Mouse (Mus musculus): ENCODE results near the gene Eftud2. TPM values are rescaled to one million over a fixed set of nuclear protein-coding genes. Genes with fewer than 3 reads are reported as not detected.

Eftud2 gene
- total RNA-seq (2015; ENCODE audit: low replicate concordance) (49.8 and 53.9 TPM in 2 replicates), total RNA-seq (2017; ENCODE audit: low replicate concordance) (45.0 and 54.5 TPM in 2 replicates)

DNA sequence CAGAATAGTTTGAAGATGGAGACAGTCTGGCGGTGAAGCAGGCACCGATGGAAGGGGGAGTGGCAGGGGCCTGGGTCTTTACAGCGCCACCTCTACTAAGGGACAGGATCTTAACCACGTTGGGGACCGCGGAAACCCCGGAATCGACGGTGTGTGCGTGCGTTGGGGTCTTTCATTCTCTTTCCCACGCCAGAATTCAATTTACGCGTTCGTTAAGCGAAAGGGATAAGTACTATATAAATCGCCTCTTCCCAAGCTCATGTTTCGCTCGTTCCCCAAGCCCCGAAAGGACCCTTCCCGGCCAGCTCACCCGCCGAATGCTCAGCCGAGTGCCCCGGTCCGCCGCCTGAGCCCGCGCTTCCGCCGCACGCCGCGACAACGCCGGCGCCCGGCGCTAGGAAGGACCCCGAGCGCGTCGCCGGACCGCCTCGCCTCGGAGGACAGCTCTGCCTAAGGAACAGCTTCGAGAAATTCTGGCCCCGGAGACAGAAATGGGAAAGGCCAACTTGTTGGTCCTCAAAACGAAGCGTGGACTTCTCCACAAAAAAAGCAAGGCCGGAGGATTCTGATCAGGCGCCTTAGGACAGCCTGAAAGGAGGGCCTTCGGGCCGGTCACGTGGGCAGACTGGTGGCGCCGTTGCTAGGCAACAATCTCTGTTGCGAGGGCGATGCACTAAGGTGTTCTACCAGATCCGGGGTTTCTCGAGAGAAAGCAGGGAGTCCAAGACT lies at the start of gene Eftud2, which contains the start of gene Ccdc103:
Gene Eftud2 (minus strand): TSS at position 401 of the 729 bp plus-strand sequence.
Gene Ccdc103 (plus strand): TSS at position 620 of the 729 bp plus-strand sequence.
- peak; percentile 86 for ATAC-seq (replicated peaks; ENCODE audit: low FRiP score, poor library complexity, severe bottlenecking)

DNA sequence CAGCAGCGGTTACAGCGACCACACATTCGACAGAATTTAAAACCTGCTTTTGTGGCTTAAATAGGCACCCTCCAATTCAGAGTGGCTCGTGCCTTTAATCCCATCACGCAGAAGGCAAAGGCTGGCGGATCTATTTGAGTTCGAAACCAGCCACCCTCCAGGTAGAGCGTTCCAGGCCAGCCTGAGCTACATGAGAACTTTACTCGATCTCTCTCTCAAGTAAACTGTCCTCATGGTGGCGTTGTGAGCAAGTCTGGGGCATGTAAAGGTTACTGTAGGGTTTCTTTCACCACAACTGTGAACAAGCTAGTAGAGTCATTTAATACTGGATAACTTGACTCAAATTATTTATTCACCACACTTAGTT lies 44.5 kb upstream of the Eftud2 start:
- peak; percentile 62 for ATAC-seq (replicated peaks; ENCODE audit: low FRiP score, poor library complexity, severe bottlenecking)

DNA sequence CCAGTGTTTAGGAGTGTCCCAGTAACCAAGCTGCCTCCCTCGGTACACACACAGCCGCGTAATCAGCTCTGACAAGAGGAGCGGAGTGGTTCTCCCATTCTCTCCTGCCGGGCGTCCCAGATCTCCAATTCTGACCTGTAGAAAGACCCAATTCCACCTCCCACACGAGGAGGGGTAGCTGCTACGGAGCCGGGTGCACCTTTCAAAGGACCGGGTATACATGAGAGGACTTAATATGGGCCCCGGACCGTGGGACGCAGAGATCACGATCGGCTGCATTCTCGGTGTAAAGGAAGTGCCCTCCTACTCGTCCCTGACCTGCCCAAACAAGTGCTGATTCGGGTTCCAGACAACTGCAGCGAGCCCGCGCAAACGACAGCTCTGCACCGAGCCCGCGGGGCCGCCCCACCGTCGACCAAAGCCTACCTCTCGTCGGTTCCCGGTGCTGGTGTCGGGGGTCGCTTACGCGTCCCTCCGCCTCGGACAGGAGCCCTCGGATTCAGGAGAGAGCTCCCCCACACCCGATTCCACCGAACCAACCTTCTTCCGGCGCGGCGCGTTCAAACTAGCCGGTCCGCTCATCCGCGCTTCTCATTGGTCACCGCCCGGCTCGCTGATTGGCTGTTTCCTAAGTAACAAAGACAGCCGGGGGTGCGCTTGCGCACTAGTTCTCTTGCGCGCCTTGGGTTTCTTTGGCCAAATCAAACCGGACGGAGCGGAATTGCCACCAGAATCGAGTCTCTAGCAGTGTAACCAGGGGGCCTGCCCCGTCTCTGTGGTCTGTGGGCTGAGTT lies 44.0 kb upstream of the Eftud2 start, which contains the start of gene Kif18b:
Gene Kif18b (minus strand): TSS at position 568 of the 794 bp plus-strand sequence.
- ATAC-seq (replicated peaks; ENCODE audit: low FRiP score, poor library complexity, severe bottlenecking): peak; percentile 94

DNA sequence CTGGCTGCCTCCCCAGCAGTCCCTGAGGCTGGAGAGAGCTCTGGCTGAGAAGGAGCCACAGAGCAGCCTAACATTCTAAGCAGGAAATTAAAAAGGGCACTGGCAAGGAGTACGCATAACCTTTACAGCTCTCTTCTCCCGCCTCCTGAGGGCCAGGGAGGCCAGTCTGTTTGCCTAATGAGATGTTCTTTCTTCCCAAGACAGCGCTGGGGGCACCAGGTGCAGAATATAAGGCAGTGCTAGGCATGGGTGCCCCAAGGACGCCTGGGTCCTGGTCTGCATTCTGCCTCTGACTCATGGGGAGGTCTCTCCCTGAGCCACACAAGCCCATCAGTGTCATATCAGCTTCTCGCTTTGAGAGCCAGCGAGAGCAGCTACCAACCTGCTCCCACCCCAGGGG lies 40.7 kb upstream of the Eftud2 start:
- ATAC-seq (replicated peaks; ENCODE audit: low FRiP score, poor library complexity, severe bottlenecking): no peak

DNA sequence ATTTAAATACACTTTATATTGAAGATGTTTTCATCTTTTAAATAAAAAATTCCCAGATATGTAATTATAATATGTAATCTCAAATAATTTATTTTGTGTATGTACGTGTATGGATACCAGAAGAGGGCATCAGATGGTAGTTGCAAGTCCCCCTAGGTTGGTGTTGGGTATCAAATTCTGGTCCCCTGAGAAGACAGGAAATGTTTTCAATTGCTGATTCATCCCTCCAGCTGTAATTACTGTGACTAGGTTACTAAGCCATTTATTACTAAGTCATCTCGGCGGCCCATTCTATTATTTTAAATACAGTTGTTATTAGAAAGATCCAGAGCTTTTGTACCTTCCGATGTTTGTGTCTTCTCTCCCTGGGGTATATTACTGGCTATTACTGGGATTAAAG lies 37.3 kb upstream of the Eftud2 start:
- ATAC-seq (replicated peaks; ENCODE audit: low FRiP score, poor library complexity, severe bottlenecking): no peak

DNA sequence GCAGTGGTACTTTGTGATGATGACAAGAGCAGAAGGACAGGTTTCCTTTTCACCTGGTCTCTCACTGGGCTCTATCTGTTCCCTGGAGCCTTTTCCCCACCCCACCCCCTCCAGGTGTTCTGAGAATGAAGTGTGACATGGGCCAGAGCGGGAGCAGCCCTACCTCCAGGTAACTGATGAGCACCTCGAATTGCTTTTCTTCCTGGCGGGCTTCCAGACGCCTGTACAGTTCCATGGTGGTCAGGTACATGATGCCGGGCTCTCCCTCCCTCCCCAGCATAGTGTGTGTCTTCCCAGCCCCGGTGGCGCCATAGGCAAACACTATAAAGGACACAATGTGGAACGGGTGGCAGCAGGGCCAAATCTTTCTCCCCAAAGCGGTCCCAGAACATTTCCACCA lies 34.6 kb upstream of the Eftud2 start:
- no peak for ATAC-seq (replicated peaks; ENCODE audit: low FRiP score, poor library complexity, severe bottlenecking)

DNA sequence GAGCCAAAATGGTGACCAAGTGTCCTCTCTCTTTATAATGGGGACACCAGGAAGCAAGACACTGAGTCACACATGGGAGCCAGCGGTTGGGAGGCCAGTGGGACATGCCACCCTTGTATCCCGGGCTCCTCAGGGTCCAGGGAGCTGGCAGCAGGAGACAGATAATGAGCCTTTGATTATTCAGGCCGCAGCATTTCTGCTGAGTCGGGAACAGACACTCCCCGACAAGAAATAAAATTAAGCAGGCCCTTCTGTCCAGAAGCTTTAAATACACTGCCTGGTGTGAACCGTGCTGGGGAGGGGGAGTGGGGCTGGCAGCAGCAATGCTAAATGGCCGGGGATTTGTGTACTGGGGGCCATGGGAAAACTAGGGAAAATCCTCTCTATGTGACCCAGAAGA lies 30.6 kb upstream of the Eftud2 start:
- no peak for ATAC-seq (replicated peaks; ENCODE audit: low FRiP score, poor library complexity, severe bottlenecking)

DNA sequence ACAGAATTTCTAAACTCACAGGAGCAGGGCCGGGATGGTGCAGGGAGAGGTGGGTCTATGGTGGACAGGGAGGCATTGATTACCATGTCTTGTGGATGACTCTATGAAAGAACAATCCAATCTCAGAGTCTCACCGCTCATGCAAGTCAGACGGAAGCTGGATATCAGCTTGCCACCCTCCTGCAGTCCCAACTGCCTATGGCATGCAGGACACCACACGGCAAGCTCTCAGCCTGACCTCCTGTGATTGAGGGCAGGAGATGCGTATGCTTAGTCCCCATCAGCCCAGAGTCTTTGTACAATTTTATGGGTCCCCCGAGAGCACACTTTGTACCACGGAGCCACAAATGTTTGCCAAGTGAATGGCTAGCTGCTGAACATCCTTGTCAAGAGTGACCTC lies 22.9 kb upstream of the Eftud2 start:
- no peak for ATAC-seq (replicated peaks; ENCODE audit: low FRiP score, poor library complexity, severe bottlenecking)

DNA sequence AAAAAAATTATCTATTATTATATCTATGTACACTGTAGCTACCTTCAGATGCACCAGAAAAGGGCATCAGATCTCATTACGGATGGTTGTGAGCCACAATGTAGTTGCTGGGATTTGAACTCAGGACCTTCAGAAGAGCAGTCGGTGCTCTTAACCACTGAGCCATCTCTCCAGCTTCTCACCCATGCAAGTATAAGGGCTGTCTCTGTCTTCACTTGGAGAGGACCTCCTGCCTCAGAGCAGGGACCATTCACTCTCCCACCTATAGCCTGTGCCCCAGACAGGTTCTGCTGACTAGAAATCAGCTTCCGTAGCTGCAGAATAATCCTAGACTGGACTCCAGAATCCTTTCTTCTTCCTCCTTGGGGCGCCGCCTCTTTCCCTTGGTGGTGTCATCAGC lies 21.3 kb upstream of the Eftud2 start:
- no peak for ATAC-seq (replicated peaks; ENCODE audit: low FRiP score, poor library complexity, severe bottlenecking)

DNA sequence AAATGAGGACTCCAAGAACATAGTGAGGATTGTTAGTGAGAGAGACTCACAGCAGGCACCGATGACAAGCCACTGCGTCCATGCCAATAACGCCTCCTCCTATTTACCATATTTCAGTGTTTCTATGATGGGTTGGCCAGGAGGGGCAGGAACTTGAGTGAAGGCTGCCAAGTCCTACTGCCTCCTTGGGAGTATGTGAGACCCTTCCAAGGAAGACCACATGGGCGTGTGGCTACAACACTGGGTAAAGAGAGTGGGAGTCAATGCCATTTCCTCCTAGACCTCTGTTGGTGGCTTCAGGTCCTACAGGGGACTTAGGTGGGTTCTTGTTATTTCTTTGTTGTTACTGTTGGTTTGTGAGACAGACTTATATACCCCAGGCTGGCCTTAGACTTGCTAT lies 20.4 kb upstream of the Eftud2 start:
- peak; percentile 16 for ATAC-seq (replicated peaks; ENCODE audit: low FRiP score, poor library complexity, severe bottlenecking)

DNA sequence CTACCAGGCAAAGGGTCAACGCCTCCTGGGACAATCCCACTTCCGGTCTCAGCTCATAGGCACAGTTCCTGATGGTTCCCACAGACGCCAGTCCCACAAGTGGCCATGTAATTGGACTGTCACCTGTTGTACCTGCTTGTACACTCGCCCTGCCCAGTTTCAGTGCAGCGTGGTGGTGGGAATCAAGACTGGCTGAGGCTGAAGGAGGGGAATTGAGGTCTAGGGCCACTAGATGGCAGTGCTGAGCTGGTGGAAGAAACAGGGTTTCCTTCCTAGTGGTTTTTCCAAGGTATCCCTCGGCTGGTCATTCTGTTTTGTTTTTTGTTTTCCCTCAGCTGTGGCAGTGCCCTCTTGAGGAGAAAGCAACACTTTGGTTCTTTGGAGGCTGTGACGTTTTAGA lies 20.0 kb upstream of the Eftud2 start, which contains the start of gene Gfap:
Gene Gfap (minus strand): TSS at position 150 of the 400 bp plus-strand sequence.
- ATAC-seq (replicated peaks; ENCODE audit: low FRiP score, poor library complexity, severe bottlenecking): peak; percentile 59

DNA sequence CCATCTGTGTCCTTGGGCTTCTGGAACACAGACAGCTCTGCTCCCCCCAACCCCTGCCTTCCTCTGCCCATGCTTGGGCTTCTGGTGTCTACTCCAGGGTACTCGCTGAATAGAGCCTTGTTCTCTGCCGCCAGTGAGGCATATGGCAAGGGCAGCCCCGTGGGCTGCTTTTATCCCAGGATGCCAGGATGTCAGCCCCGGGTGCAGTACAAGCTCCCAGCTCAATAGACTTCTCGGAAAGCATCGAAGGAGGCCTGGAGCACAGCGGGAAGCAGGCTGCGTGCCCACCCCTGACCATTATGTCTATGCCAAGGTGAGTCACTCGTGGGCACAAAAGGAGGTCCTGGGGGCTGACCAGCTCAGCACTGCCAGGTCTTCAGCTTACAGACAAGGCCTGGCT lies 17.6 kb upstream of the Eftud2 start:
- no peak for ATAC-seq (replicated peaks; ENCODE audit: low FRiP score, poor library complexity, severe bottlenecking)

DNA sequence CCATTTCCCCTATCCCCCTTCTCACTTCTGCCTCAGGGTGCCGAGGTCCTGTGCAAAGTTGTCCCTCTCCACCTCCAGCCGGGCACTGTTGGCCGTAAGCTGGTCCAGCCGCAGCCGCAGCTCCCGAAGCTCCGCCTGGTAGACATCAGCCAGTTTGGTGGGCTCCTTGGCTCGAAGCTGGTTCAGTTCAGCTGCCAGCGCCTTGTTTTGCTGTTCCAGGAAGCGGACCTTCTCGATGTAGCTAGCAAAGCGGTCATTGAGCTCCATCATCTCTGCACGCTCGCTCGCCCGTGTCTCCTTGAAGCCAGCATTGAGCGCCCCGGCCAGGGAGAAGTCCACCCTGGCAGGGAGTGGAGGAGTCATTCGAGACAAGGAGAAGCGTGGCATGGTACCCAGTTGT lies 15.9 kb upstream of the Eftud2 start:
- no peak for ATAC-seq (replicated peaks; ENCODE audit: low FRiP score, poor library complexity, severe bottlenecking)

DNA sequence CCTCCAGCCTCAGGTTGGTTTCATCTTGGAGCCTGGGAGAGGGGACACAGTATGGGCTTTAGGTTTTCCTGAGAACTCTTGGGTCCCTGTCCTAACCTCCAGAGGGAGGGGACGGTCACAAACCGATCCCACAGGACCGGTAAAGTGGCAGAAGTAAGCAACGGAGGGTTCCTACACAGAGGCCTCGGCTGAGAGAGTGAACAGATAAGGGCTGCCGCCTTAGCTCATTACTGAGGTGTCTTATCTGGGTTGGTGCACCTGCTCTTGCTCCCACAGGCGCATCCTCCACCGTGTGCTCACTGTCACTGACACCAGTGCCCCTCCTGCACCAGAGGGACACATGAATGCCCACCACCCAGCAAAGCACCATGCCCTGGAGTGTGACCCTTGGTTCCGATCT lies 15.0 kb upstream of the Eftud2 start:
- ATAC-seq (replicated peaks; ENCODE audit: low FRiP score, poor library complexity, severe bottlenecking): peak; percentile 82

DNA sequence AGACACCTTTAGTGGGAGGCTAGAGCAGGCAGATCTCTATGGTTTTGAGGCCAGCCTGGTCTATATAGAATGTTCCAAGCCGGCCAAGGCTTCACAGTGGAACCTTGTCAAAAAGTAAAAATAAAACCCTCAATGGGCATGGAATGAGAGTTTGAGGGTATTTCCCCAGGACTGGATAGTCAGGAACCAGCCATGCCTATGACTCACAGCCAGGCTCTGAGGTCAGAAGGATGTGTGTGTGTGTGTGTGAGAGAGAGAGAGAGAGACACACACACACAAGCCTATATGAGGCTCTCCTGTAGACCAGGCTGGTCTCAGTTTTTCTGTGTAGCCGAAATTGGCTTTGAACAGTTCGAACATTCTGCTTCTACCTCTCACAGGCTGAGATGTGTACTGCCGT lies 13.9 kb upstream of the Eftud2 start:
- ATAC-seq (replicated peaks; ENCODE audit: low FRiP score, poor library complexity, severe bottlenecking): no peak

DNA sequence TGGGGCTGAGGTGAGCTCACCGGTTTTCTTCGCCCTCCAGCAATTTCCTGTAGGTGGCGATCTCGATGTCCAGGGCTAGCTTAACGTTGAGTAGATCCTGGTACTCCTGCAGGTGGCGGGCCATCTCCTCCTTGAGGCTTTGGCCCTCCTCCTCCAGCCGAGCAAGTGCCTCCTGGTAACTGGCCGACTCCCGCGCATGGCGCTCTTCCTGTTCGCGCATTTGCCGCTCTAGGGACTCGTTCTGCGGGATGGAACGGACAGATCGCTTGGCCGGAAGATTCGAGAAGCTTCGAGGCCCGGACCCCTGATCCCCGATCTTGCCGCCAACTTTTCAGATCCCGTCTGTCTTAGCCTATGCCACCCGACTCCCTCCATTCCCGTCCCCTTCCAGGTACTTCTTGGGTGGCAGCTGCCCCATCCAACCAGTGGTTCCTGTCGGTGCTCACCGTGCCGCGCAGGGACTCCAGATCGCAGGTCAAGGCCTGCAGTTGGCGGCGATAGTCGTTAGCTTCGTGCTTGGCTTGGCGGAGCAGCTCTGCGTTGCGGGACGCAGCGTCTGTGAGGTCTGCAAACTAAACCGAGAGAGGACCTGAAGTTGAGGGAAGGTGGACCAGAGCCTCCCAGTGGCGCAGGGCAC lies 12.3 kb upstream of the Eftud2 start:
- ATAC-seq (replicated peaks; ENCODE audit: low FRiP score, poor library complexity, severe bottlenecking): peak; percentile 81

DNA sequence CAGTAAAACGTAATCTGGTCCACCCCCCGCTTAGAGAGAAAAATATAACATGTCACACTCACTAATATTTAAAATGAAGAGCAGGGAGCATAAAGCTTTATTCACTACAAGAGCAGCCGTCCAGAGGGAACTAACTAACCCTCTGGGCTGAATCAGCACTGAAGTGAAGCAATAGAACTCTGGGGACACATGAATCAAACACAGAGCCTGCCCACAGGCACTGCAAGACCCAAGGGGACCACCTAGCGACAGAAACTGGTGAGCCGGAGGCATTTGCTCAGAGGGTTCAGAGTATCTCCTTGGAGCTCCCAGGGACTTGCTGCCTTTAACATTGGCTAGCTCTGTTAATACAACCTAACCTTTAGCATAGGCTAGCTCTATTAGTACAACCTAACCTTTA lies 9.3 kb upstream of the Eftud2 start:
- ATAC-seq (replicated peaks; ENCODE audit: low FRiP score, poor library complexity, severe bottlenecking): no peak

DNA sequence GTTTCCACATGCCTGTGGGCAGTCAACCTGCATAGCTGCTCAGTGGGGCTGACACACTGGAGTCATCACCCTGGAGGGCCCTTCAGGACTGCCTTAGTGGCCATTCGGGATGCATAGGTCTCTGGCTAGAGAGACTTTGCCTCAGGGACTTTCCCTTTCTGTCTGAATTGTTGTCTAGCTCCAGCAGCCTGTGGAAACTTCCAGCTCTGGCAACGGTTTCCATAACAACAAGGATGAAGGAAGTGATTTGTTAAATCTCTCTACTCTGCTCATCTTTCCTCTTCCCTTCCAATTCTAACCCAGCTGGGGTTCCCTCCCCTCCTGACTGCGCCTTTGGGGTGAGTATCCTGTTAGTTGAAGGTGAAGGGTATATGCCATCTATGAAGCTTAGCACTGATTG lies 7.3 kb upstream of the Eftud2 start:
- no peak for ATAC-seq (replicated peaks; ENCODE audit: low FRiP score, poor library complexity, severe bottlenecking)

DNA sequence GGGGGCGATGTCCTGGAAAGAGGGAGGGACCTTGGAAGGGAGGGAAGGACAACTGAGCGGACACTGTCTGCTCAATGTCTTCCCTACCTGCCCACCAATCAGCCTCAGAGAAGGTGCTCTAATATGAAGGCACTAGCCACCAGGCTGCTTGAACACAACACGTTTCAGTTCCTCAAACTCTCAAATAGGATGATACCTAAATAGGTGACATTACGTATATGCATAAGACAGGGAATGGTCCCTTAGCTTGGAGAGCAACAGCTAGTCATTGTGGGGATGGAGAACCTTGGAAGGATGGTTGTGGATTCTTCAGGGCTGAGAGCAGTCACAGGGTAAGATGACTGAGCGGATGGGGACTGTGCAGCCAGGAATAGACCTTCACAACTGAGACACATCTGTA lies 6.6 kb upstream of the Eftud2 start:
- no peak for ATAC-seq (replicated peaks; ENCODE audit: low FRiP score, poor library complexity, severe bottlenecking)

DNA sequence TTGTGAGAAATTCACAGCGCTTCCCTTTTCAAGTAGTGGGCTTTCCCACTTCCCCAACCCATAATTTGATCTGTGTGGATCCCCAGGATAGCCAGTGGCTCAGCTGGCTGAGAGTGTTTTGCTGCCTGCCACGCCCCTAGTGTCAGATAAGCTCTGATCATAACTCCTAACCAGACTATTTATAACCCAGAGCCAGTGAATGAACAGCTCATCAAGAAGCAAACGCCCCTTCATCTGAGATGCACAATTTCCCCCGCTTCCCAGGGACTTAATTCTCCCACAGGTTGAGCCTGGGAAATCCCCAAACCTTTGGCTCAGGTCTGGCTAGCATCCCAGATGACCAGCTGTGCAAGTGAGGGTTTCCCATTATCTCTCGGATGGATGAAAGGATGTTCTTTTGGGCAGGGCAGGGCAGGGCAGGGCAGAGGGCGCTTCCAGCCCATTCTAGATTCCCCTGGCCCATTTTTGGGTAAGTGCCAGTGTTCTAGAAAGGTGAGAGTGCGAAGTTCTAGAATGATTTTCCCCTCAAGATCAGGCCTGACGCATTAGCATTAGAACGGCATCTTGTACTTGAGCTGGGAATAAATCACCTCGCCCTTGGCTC lies 3.9 kb upstream of the Eftud2 start, which contains the start of gene Fam187a:
Gene Fam187a (plus strand): TSS at position 554 of the 604 bp plus-strand sequence.
- no peak for ATAC-seq (replicated peaks; ENCODE audit: low FRiP score, poor library complexity, severe bottlenecking)
